Comparison of ENCODE assay signal across 25 mouse cellular contexts in genomic region chr6:4246113-4246419, GRCm38 (mm10).
A peak's percentile ranks its signal among the peaks of the same experiment; 100 is the strongest.
DNase-seq lines count a peak whose midpoint lies in the region; ATAC-seq and TF ChIP-seq lines count a peak whose summit lies in the region.
"Had no signal": no experiment of that assay in that cellular context is flagged by ENCODE, and none has a peak within 500 bp of the region (broad histone marks: within the 10 kb centered on the region; RNA-seq: fewer than 3 reads in every experiment).

No protein-coding gene starts in this region.

- no peaks in the 10 kb centered on the region for H3K9me3 ChIP-seq in midbrain, embryonic 16.5 days (replicated peaks; ENCODE audit: control insufficient read depth, low read length, poor library complexity, severe bottlenecking)
- H3K9me3 ChIP-seq in midbrain, embryonic 14.5 days (ENCODE audit: control insufficient read depth, low read length): 0 out of 2 replicates have a peak, but pooled peaks cover 2% of the 10 kb centered on the region
- H3K9me3 ChIP-seq in forebrain, embryonic 12.5 days: no peaks in the 10 kb centered on the region
- H3K9me3 ChIP-seq in forebrain, postnatal 0 days (ENCODE audit: low read length): no peaks in the 10 kb centered on the region
- H3K9me3 ChIP-seq: embryonic facial prominence, embryonic 15.5 days; heart, embryonic 13.5 days; kidney, embryonic 15.5 days; liver, embryonic 13.5 days; megakaryocyte, embryonic 14.5 days had no signal

- H3K36me3 ChIP-seq in midbrain, embryonic 16.5 days (ENCODE audit: control insufficient read depth, insufficient read depth, low read length): no peaks in the 10 kb centered on the region
- H3K36me3 ChIP-seq in midbrain, embryonic 14.5 days (ENCODE audit: control insufficient read depth, insufficient read depth, low read length): no peaks in the 10 kb centered on the region
- H3K36me3 ChIP-seq in forebrain, embryonic 12.5 days (replicated peaks): no peaks in the 10 kb centered on the region
- H3K36me3 ChIP-seq in forebrain, postnatal 0 days (ENCODE audit: insufficient read depth): no peaks in the 10 kb centered on the region
- H3K36me3 ChIP-seq: embryonic facial prominence, embryonic 15.5 days; heart, embryonic 13.5 days; kidney, embryonic 15.5 days; liver, embryonic 13.5 days had no signal

- 0 out of 2 replicates have a peak, but pooled peaks have one; percentile 17 for ATAC-seq in midbrain, embryonic 16.5 days
- no peak for ATAC-seq in midbrain, embryonic 14.5 days (ENCODE audit: low FRiP score, low TSS enrichment)
- 0 out of 2 replicates have a peak, but pooled peaks have one; percentile 77 for ATAC-seq in forebrain, embryonic 12.5 days (ENCODE audit: low FRiP score)
- no peak for ATAC-seq in forebrain, postnatal 0 days

- H3K4me2 ChIP-seq in midbrain, embryonic 16.5 days (ENCODE audit: low read length): no peak overlapping the region
- H3K4me2 ChIP-seq in midbrain, embryonic 14.5 days (ENCODE audit: low read length): no peak overlapping the region
- H3K4me2 ChIP-seq in forebrain, embryonic 12.5 days: no peak overlapping the region; the same call in 1 of the 2 replicates
- 0 out of 2 replicates have a peak overlapping the region, but pooled peaks have one; percentile 4 for H3K4me2 ChIP-seq in forebrain, postnatal 0 days (ENCODE audit: low read depth)
- H3K4me2 ChIP-seq: embryonic facial prominence, embryonic 15.5 days; heart, embryonic 13.5 days; kidney, embryonic 15.5 days; liver, embryonic 13.5 days had no signal

- WGBS in midbrain, embryonic 16.5 days: 17% methylated on average over 2 of the region's 2 CpGs
- 22% methylated on average over 2 of the region's 2 CpGs for WGBS in midbrain, embryonic 14.5 days
- 11% methylated on average over 2 of the region's 2 CpGs for WGBS in forebrain, embryonic 12.5 days
- WGBS in forebrain, postnatal 0 days: 9% methylated on average over 2 of the region's 2 CpGs

- H3K27me3 ChIP-seq in midbrain, embryonic 16.5 days (ENCODE audit: control insufficient read depth, insufficient read depth, low read depth, low read length): no peaks in the 10 kb centered on the region
- no peaks in the 10 kb centered on the region for H3K27me3 ChIP-seq in midbrain, embryonic 14.5 days (ENCODE audit: control insufficient read depth, insufficient read depth, low read length)
- no peaks in the 10 kb centered on the region for H3K27me3 ChIP-seq in forebrain, embryonic 12.5 days
- H3K27me3 ChIP-seq in forebrain, postnatal 0 days (ENCODE audit: insufficient read depth, low read length): no peaks in the 10 kb centered on the region
- H3K27me3 ChIP-seq: embryonic facial prominence, embryonic 15.5 days; heart, embryonic 13.5 days; kidney, embryonic 15.5 days; liver, embryonic 13.5 days; megakaryocyte, embryonic 14.5 days had no signal

- no peak for DNase-seq in midbrain, embryonic 14.5 days
- no peak for DNase-seq in forebrain, postnatal 0 days
- DNase-seq in kidney, postnatal 14 days: no peak
- DNase-seq in lung, postnatal 14 days: no peak
- no peak for DNase-seq in gastrocnemius, postnatal 10 days
- DNase-seq: adrenal gland, postnatal 10 days; cerebellum, adult 18-20 months; cerebellum, postnatal 14 days; gastrocnemius, postnatal 25 days; heart, adult 18-20 months; heart, postnatal 14 days; kidney, adult 11 months; kidney, postnatal 4 days; liver, embryonic 13.5 days; lung, adult 2 months; lung, postnatal 36 days; retina, postnatal 1 day; right cerebral cortex, postnatal 25 days; spleen, adult 18-20 months had no signal

- H3K4me3 ChIP-seq in midbrain, embryonic 16.5 days (ENCODE audit: low read depth, low read length): no peak overlapping the region
- H3K4me3 ChIP-seq in midbrain, embryonic 14.5 days (replicated peaks; ENCODE audit: low read depth, low read length): no peak overlapping the region
- no peak overlapping the region for H3K4me3 ChIP-seq in forebrain, embryonic 12.5 days (replicated peaks)
- no peak overlapping the region for H3K4me3 ChIP-seq in forebrain, postnatal 0 days (ENCODE audit: low read depth, low read length)
- H3K4me3 ChIP-seq: embryonic facial prominence, embryonic 15.5 days; heart, embryonic 13.5 days; kidney, embryonic 15.5 days; liver, embryonic 13.5 days; megakaryocyte, embryonic 14.5 days had no signal

- H3K27ac ChIP-seq in midbrain, embryonic 16.5 days (ENCODE audit: low read length): no peak overlapping the region
- H3K27ac ChIP-seq in midbrain, embryonic 14.5 days (replicated peaks; ENCODE audit: low read depth, low read length): no peak overlapping the region
- no peak overlapping the region for H3K27ac ChIP-seq in forebrain, embryonic 12.5 days
- no peak overlapping the region for H3K27ac ChIP-seq in forebrain, postnatal 0 days (ENCODE audit: low read depth, low read length)
- H3K27ac ChIP-seq: embryonic facial prominence, embryonic 15.5 days; heart, embryonic 13.5 days; kidney, embryonic 15.5 days; liver, embryonic 13.5 days had no signal

- no peak for TF ChIP-seq CTCF in forebrain, postnatal 0 days (IDR thresholded peaks at IDR 0.05; ENCODE audit: low read depth)

- no peak overlapping the region for H3K9ac ChIP-seq in midbrain, embryonic 16.5 days (ENCODE audit: low read depth, low read length)
- H3K9ac ChIP-seq in midbrain, embryonic 14.5 days (replicated peaks; ENCODE audit: low read length): no peak overlapping the region
- no peak overlapping the region for H3K9ac ChIP-seq in forebrain, embryonic 12.5 days
- no peak overlapping the region for H3K9ac ChIP-seq in forebrain, postnatal 0 days
- H3K9ac ChIP-seq: embryonic facial prominence, embryonic 15.5 days; heart, embryonic 13.5 days; kidney, embryonic 15.5 days; liver, embryonic 13.5 days had no signal

- H3K4me1 ChIP-seq in midbrain, embryonic 16.5 days (ENCODE audit: control insufficient read depth, insufficient read depth, low read length): no peaks in the 10 kb centered on the region
- no peaks in the 10 kb centered on the region for H3K4me1 ChIP-seq in midbrain, embryonic 14.5 days (ENCODE audit: control insufficient read depth, insufficient read depth, low read length)
- no peaks in the 10 kb centered on the region for H3K4me1 ChIP-seq in forebrain, embryonic 12.5 days
- H3K4me1 ChIP-seq in forebrain, postnatal 0 days (ENCODE audit: insufficient read depth): no peaks in the 10 kb centered on the region
- H3K4me1 ChIP-seq: embryonic facial prominence, embryonic 15.5 days; heart, embryonic 13.5 days; kidney, embryonic 15.5 days; liver, embryonic 13.5 days; megakaryocyte, embryonic 14.5 days had no signal

Comparison
In these comparisons a context has a peak if more than half of its experiments do, and no peak if none do; other contexts are left out.
1. ATAC-seq: peak in midbrain, embryonic 16.5 days (single experiment) and forebrain, embryonic 12.5 days (single experiment); none in midbrain, embryonic 14.5 days (single experiment) and forebrain, postnatal 0 days (single experiment).